Mouse (Mus musculus): ENCODE results near the gene Smim13. TPM values are rescaled to one million over a fixed set of nuclear protein-coding genes. Genes with fewer than 3 reads are reported as not detected.

The Smim13 gene
- polyA plus RNA-seq, 1 experiment from 2014 or later = 15.4 TPM

- peak within 1 kb of the TSS; percentile 64 for H3K9ac ChIP-seq
- H3K4me1 ChIP-seq = peaks cover 5% of the 10 kb centered on the region; the same call in 1 of the 2 replicates
- H3K27ac ChIP-seq = no peak within 1 kb of the TSS
These were observed 29.3 kb upstream of the Smim13 start, which contains the start of gene Elovl2 for GRCm38 (mm10) chr13:41220304-41220834. Gene Elovl2 (minus strand): TSS chr13:41220405.

DNA sequence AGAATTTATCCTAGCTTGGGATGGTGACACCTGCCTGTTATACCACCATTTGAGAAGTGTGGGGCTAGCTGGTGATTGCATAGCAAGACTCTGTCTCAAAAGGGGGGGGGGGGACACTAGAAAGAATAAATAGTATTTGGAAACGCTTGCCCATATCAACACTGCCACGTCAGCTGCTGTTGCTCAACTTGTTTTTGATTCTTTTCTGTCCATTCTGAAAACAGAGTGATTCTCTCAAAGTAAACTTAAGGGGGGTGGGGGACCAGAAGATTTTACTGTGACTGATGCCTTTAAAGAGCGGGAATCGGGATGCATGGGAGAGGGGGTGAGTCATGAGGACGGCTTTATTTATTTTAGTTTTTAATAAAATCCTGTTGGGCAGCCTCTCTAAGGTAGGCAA, 23.1 kb upstream of the Smim13 start:
- Histone ChIP-seq H3K9me3 (peaks cover 13% of the 10 kb centered on the region), H3K4me1 (no peaks in the 10 kb centered on the region), H3K27me3 (no peaks in the 10 kb centered on the region), H3K4me2 (replicated peaks) (no peak overlapping the region), H3K27ac (no peak overlapping the region), H3K36me3 (no peaks in the 10 kb centered on the region), H3K9ac (no peak overlapping the region), H3K4me3 (no peak overlapping the region)
- 81% methylated on average over 5 of the region's 5 CpGs for WGBS
- no peak for ATAC-seq (ENCODE audit: low FRiP score, low read depth)

More at GRCm38 (mm10) chr13:41220304-41220834, 29.3 kb upstream of the Smim13 start, which contains the start of gene Elovl2:
- peak; percentile 96 for ATAC-seq (ENCODE audit: low FRiP score, low read depth)
- no peaks in the 10 kb centered on the region for H3K27me3 ChIP-seq
- whole genome bisulfite sequencing = 1% methylated on average over 46 of the region's 77 CpGs
- H3K9me3 ChIP-seq = peaks cover 21% of the 10 kb centered on the region
- H3K36me3 ChIP-seq = no peaks in the 10 kb centered on the region
- H3K4me3 ChIP-seq = peak within 1 kb of the TSS; percentile 63
- H3K4me2 ChIP-seq (replicated peaks) = peak within 1 kb of the TSS; percentile 71

GRCm38 (mm10) chr13:41228060-41228459, 21.6 kb upstream of the Smim13 start:
- Histone ChIP-seq H3K27ac (no peak overlapping the region), H3K4me1 (no peaks in the 10 kb centered on the region), H3K4me3 (no peak overlapping the region), H3K9me3 (peaks cover 3% of the 10 kb centered on the region; the same call in 1 of the 2 replicates), H3K9ac (no peak overlapping the region), H3K4me2 (replicated peaks) (no peak overlapping the region), H3K27me3 (no peaks in the 10 kb centered on the region), H3K36me3 (no peaks in the 10 kb centered on the region)
- ATAC-seq (ENCODE audit: low FRiP score, low read depth) = no peak
- 84% methylated on average over 5 of the region's 5 CpGs for WGBS

DNA sequence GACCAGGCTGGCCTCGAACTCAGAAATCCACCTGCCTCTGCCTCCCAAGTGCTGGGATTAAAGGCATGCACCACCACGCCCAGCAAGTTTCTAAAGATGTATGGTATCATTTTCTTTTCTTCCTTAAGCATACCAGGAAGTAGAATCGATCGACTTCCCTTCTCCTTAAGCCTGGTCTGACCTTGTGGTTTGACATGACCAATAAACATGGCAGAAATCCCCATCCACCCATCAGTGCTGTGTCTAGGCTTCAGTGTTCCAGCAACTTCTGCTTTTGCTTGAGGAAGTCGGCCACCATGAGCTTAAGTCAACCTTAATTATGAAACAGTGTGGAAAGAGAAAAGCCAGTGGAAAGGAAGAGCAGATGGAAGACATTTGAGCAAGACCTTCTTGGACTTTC, 19.4 kb upstream of the Smim13 start:
- no peak overlapping the region for H3K4me2 ChIP-seq (replicated peaks)
- no peak overlapping the region for H3K9ac ChIP-seq
- 85% methylated on average over 5 of the region's 5 CpGs for WGBS
- no peaks in the 10 kb centered on the region for H3K27me3 ChIP-seq
- no peak for ATAC-seq (ENCODE audit: low FRiP score, low read depth)
- H3K27ac ChIP-seq = no peak overlapping the region
- H3K4me1 ChIP-seq = no peaks in the 10 kb centered on the region
- H3K4me3 ChIP-seq = no peak overlapping the region
- no peaks in the 10 kb centered on the region for H3K9me3 ChIP-seq
- no peaks in the 10 kb centered on the region for H3K36me3 ChIP-seq

DNA sequence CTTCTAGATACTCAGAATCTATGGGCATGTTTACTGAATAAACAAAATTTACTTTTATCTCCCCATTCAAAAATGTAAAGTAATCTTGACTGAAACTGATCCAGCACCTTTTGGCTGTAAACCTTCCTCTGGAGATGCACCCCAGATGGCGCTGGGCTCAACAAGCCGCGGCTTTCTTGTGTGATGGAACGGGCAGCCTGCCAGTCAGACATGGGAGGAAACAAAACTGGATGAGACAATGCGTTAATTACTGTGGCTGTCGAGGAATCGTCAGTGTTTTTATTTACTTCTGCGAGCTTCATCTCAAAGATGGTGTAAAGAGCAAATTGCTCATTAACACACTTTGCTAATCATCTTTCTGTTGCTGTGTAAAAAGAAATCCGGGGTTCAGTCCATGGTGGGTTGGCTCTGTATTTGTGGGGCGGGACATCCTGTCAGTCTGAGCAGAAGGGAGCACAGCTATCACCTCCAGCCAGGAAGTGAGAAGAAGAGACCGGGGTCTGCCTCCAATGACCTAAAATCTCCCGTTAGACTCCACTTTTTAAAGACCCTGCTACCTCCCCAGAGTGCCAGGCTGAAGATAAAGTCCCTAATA, 18.2 kb upstream of the Smim13 start:
- H3K9me3 ChIP-seq = no peaks in the 10 kb centered on the region
- H3K36me3 ChIP-seq = no peaks in the 10 kb centered on the region
- WGBS = 88% methylated on average over 12 of the region's 12 CpGs
- no peak overlapping the region for H3K4me2 ChIP-seq (replicated peaks)
- H3K4me1 ChIP-seq = no peaks in the 10 kb centered on the region
- no peak overlapping the region for H3K9ac ChIP-seq
- ATAC-seq (ENCODE audit: low FRiP score, low read depth) = no peak
- no peaks in the 10 kb centered on the region for H3K27me3 ChIP-seq
- no peak overlapping the region for H3K27ac ChIP-seq
- no peak overlapping the region for H3K4me3 ChIP-seq

DNA sequence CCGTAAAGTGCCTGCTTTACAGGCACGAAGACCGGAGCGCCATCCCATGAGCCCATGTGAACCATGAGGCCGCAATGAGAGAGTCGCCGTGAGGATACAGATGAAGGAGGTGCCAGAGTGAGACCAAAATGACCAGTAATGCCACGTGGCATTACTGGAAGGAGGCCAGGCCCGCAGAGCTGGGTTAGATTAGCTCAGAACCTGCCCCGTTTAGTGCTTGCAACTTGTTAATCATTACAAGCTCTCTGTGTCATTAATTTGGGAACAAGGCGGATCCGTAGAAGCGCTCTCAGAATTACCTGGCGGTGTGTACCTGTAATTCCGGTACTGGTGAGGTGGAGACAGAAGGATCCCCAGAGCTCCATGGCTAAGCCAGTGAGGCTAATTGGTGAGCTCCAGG, 17.4 kb upstream of the Smim13 start:
- Histone ChIP-seq H3K4me3 (no peak overlapping the region), H3K27ac (no peak overlapping the region), H3K9ac (no peak overlapping the region), H3K4me2 (replicated peaks) (no peak overlapping the region), H3K27me3 (no peaks in the 10 kb centered on the region), H3K9me3 (no peaks in the 10 kb centered on the region), H3K4me1 (no peaks in the 10 kb centered on the region), H3K36me3 (no peaks in the 10 kb centered on the region)
- no peak for ATAC-seq (ENCODE audit: low FRiP score, low read depth)
- WGBS = 87% methylated on average over 15 of the region's 15 CpGs

DNA sequence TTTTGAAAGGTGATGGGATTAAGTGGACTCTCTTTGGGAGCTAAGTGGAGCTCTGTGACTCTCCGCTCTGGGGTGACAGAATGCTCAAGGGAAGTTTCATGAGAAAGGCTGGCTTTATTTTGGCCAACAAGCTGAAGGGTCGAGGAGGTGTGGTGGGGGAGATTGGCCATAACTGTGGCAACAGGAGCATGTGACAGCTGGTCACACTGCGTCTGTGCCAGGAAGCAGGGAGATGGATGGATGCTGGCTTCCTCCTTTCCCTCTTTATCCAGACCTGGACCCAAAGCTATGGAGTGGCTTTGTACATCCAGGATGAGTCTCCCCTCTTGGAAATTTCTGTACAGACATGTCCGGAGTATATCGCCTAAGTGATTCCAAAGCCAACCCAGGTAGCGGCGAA, 16.4 kb upstream of the Smim13 start:
- Histone ChIP-seq H3K4me3 (no peak overlapping the region), H3K36me3 (no peaks in the 10 kb centered on the region), H3K4me2 (replicated peaks) (no peak overlapping the region), H3K9ac (no peak overlapping the region), H3K4me1 (no peaks in the 10 kb centered on the region), H3K9me3 (no peaks in the 10 kb centered on the region), H3K27ac (no peak overlapping the region), H3K27me3 (no peaks in the 10 kb centered on the region)
- no peak for ATAC-seq (ENCODE audit: low FRiP score, low read depth)
- WGBS = 86% methylated on average over 7 of the region's 7 CpGs

- no peak overlapping the region for H3K9ac ChIP-seq
- H3K27ac ChIP-seq = no peak overlapping the region
- no peaks in the 10 kb centered on the region for H3K36me3 ChIP-seq
- no peaks in the 10 kb centered on the region for H3K9me3 ChIP-seq
- ATAC-seq (ENCODE audit: low FRiP score, low read depth) = no peak
- H3K27me3 ChIP-seq = 0 out of 2 replicates have a peak, but pooled peaks cover 4% of the 10 kb centered on the region
- H3K4me3 ChIP-seq = no peak overlapping the region
- H3K4me2 ChIP-seq (replicated peaks) = no peak overlapping the region
- WGBS = 89% methylated on average over 6 of the region's 6 CpGs
- H3K4me1 ChIP-seq = no peaks in the 10 kb centered on the region
These were observed 14.5 kb upstream of the Smim13 start for GRCm38 (mm10) chr13:41235181-41235580.

DNA sequence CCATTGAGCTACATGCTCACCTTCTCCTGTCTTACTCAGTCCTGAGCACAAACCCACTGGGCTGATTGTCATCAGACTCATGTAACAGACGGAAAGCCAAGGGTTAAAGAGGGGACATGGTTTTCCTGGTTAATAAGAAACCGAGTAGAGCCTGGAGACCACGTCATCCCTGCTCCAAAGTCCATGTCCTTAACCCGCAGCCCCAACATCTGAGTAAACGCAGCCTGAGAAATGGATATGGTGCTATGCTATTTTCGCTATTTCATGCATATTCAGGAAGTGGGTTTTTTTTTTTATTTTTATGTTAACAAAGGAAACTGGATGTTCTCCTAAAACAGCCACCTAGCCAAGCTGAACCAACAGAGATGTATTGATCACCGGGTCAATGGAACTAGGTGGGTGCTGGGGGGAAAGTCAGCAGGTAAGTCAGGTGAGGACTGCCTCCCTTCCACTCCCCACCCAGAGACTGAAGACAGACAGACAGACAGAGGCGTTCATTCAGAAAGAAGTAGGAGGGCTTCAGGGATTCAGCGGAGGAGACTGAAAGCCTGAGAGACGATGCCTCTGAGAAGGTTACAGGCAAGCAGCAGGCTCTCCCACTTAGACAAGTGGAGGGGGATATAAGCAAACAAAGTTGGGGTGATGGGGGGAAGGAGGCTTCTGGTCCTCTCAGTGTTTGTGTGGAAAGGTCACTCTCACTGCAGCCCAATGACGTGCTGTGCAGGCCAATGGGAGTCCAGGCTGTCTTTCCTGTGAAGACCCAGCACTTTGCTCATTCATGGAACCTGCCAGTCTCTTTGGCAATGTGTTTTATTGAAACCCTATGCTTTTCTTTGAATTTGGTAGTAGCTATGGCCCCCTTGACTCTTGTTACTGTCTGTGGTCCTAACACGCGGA, 13.6 kb upstream of the Smim13 start:
- 74% methylated on average over 13 of the region's 13 CpGs for WGBS
- Histone ChIP-seq H3K9ac (no peak overlapping the region), H3K27me3 (0 out of 2 replicates have a peak, but pooled peaks cover 4% of the 10 kb centered on the region), H3K4me2 (replicated peaks) (no peak overlapping the region), H3K4me3 (no peak overlapping the region), H3K36me3 (no peaks in the 10 kb centered on the region), H3K9me3 (no peaks in the 10 kb centered on the region), H3K4me1 (no peaks in the 10 kb centered on the region), H3K27ac (no peak overlapping the region)
- ATAC-seq (ENCODE audit: low FRiP score, low read depth) = no peak

- Histone ChIP-seq H3K9ac (no peak overlapping the region), H3K4me2 (replicated peaks) (no peak overlapping the region), H3K36me3 (no peaks in the 10 kb centered on the region), H3K27me3 (0 out of 2 replicates have a peak, but pooled peaks cover 4% of the 10 kb centered on the region), H3K4me3 (no peak overlapping the region), H3K9me3 (no peaks in the 10 kb centered on the region), H3K27ac (no peak overlapping the region), H3K4me1 (no peaks in the 10 kb centered on the region)
- ATAC-seq (ENCODE audit: low FRiP score, low read depth) = no peak
- 74% methylated on average over 10 of the region's 10 CpGs for WGBS
These were observed 11.4 kb upstream of the Smim13 start for GRCm38 (mm10) chr13:41238035-41238804.

- no peak overlapping the region for H3K27ac ChIP-seq
- no peak overlapping the region for H3K4me3 ChIP-seq
- ATAC-seq (ENCODE audit: low FRiP score, low read depth) = no peak
- H3K4me2 ChIP-seq (replicated peaks) = no peak overlapping the region
- no peaks in the 10 kb centered on the region for H3K36me3 ChIP-seq
- 0 out of 2 replicates have a peak, but pooled peaks cover 4% of the 10 kb centered on the region for H3K27me3 ChIP-seq
- WGBS = 11% methylated on average over 5 of the region's 5 CpGs
- no peaks in the 10 kb centered on the region for H3K9me3 ChIP-seq
- H3K4me1 ChIP-seq = no peaks in the 10 kb centered on the region
- no peak overlapping the region for H3K9ac ChIP-seq
These were observed 10.9 kb upstream of the Smim13 start for GRCm38 (mm10) chr13:41238805-41239130.

- no peak overlapping the region for H3K27ac ChIP-seq
- no peaks in the 10 kb centered on the region for H3K9me3 ChIP-seq
- 69% methylated on average over 2 of the region's 2 CpGs for WGBS
- no peak overlapping the region for H3K9ac ChIP-seq
- no peaks in the 10 kb centered on the region for H3K4me1 ChIP-seq
- H3K4me3 ChIP-seq = no peak overlapping the region
- no peak overlapping the region for H3K4me2 ChIP-seq (replicated peaks)
- 0 out of 2 replicates have a peak, but pooled peaks cover 4% of the 10 kb centered on the region for H3K27me3 ChIP-seq
- no peaks in the 10 kb centered on the region for H3K36me3 ChIP-seq
- no peak for ATAC-seq (ENCODE audit: low FRiP score, low read depth)
These were observed 8.1 kb upstream of the Smim13 start for GRCm38 (mm10) chr13:41241557-41241956.

All from limb, embryonic 13.5 days (tissue).